Mouse (Mus musculus): ENCODE results near the gene Zswim3.

- TF ChIP-seq POLR2A (IDR thresholded peaks at IDR 0.05; ENCODE audit: low read depth, low read length) (no peak), CTCF (conservative IDR thresholded peaks at IDR 0.05; ENCODE audit: insufficient read depth, insufficient read length, low read depth, low read length) (no peak)
These were observed 25.3 kb upstream of the Zswim3 start, which contains the start of gene Tnnc2 for GRCm38 (mm10) chr2:164779481-164780086.
